Mouse (Mus musculus) megakaryocyte, embryonic 14.5 days (primary cell): ENCODE results near the gene Adam12. TPM values are rescaled to one million over a fixed set of nuclear protein-coding genes. Genes with fewer than 3 reads are reported as not detected.

Experiments
- H3K27me3 ChIP-seq: replicated peaks from 2 replicates; pipeline ENCODE3; 2012; ENCODE audit warnings: inconsistent platforms
- H3K36me3 ChIP-seq: replicated peaks from 2 replicates; pipeline ENCODE3; 2012; ENCODE audit warnings: low read length, inconsistent platforms, mixed read lengths
- H3K4me1 ChIP-seq: 2 replicates; pipeline ENCODE4 v1.6.1; 2012; ENCODE audit warnings: inconsistent platforms
- H3K4me3 ChIP-seq: replicated peaks from 2 replicates; pipeline ENCODE3; 2012; ENCODE audit warnings: moderate library complexity, mild to moderate bottlenecking, inconsistent platforms
- H3K9me3 ChIP-seq: 2 replicates; pipeline ENCODE4 v1.6.1; 2012; ENCODE audit warnings: inconsistent platforms
- FLI1 ChIP-seq: IDR thresholded peaks from 2 replicates; pipeline ENCODE4 v1.6.1; 2012; ENCODE audit warnings: low read length, inconsistent platforms, mixed read lengths
- GATA1 ChIP-seq: IDR thresholded peaks from 3 replicates; pipeline ENCODE4 v1.6.1; 2012; ENCODE audit warnings: mixed read lengths, low read length, inconsistent platforms, borderline replicate concordance
- polyA plus RNA-seq: library from polyadenylated mRNA; stranded (reverse); fragments of >175 nt; gene quantifications from 2 replicates; pipeline ENCODE4 v1.2.3, GENCODE M21; 2012; ENCODE audit warnings: low replicate concordance; ENCODE audit not compliant: insufficient read depth

The Adam12 gene
- polyA plus RNA-seq, 1 experiment, result not detected

GRCm38 (mm10) chr7:134185751-134186150 lies 46.2 kb downstream of the Adam12 start:
- no peaks in the 10 kb centered on the region for H3K36me3 ChIP-seq
- H3K4me3 ChIP-seq, result no peak overlapping the region
- H3K9me3 ChIP-seq, result peaks cover 27% of the 10 kb centered on the region
- H3K4me1 ChIP-seq, result no peaks in the 10 kb centered on the region
- no peak for TF ChIP-seq GATA1
- TF ChIP-seq FLI1, result no peak
- no peaks in the 10 kb centered on the region for H3K27me3 ChIP-seq

GRCm38 (mm10) chr7:134181717-134182116 lies 50.2 kb downstream of the Adam12 start:
- Histone ChIP-seq H3K27me3 (no peaks in the 10 kb centered on the region), H3K4me1 (no peaks in the 10 kb centered on the region), H3K4me3 (no peak overlapping the region), H3K9me3 (peaks cover 25% of the 10 kb centered on the region), H3K36me3 (no peaks in the 10 kb centered on the region)
- TF ChIP-seq FLI1, result no peak
- no peak for TF ChIP-seq GATA1

DNA sequence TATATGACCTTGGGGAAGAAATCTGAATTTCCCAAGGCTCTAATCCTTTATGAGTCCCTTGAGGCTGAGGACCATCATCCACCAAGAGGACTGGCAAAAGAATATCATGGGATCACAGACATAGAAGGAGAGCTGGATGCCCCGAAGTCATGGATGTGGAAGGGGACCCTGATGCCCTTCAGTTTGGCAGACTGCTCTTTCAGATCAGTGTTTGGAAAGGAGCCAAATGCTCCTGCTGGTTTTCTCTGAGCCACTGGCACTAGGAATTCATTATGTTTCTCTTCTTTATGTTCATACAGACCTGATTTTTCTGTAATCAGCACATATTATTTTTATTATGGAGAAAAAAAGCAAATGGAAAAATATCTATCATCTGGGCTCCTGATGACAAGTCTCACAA lies 50.9 kb downstream of the Adam12 start:
- no peaks in the 10 kb centered on the region for H3K4me1 ChIP-seq
- H3K9me3 ChIP-seq, result peaks cover 20% of the 10 kb centered on the region
- H3K27me3 ChIP-seq, result no peaks in the 10 kb centered on the region
- no peak for TF ChIP-seq GATA1
- no peak for TF ChIP-seq FLI1
- no peaks in the 10 kb centered on the region for H3K36me3 ChIP-seq
- H3K4me3 ChIP-seq, result no peak overlapping the region

GRCm38 (mm10) chr7:134177051-134177450 lies 54.9 kb downstream of the Adam12 start:
- Histone ChIP-seq H3K9me3 (no peaks in the 10 kb centered on the region; the same call in 1 of the 2 replicates), H3K36me3 (no peaks in the 10 kb centered on the region), H3K4me3 (no peak overlapping the region), H3K27me3 (no peaks in the 10 kb centered on the region), H3K4me1 (no peaks in the 10 kb centered on the region)
- TF ChIP-seq FLI1, result no peak
- TF ChIP-seq GATA1, result no peak

- H3K36me3 ChIP-seq, result no peaks in the 10 kb centered on the region
- no peaks in the 10 kb centered on the region for H3K27me3 ChIP-seq
- H3K4me3 ChIP-seq, result no peak overlapping the region
- TF ChIP-seq GATA1 (no peak), FLI1 (no peak)
- H3K4me1 ChIP-seq, result no peaks in the 10 kb centered on the region
- peaks cover 4% of the 10 kb centered on the region for H3K9me3 ChIP-seq
These were observed 56.7 kb downstream of the Adam12 start for GRCm38 (mm10) chr7:134175201-134175600.

GRCm38 (mm10) chr7:134173442-134174090 lies 58.4 kb downstream of the Adam12 start:
- TF ChIP-seq GATA1 (no peak), FLI1 (no peak)
- H3K9me3 ChIP-seq, result peaks cover 6% of the 10 kb centered on the region
- no peaks in the 10 kb centered on the region for H3K27me3 ChIP-seq
- no peak overlapping the region for H3K4me3 ChIP-seq
- H3K36me3 ChIP-seq, result no peaks in the 10 kb centered on the region
- H3K4me1 ChIP-seq, result no peaks in the 10 kb centered on the region

GRCm38 (mm10) chr7:134170180-134170910 lies 61.6 kb downstream of the Adam12 start:
- TF ChIP-seq GATA1, result no peak
- no peak for TF ChIP-seq FLI1
- no peaks in the 10 kb centered on the region for H3K36me3 ChIP-seq
- H3K4me1 ChIP-seq, result no peaks in the 10 kb centered on the region
- H3K9me3 ChIP-seq, result peaks cover 6% of the 10 kb centered on the region
- no peak overlapping the region for H3K4me3 ChIP-seq
- H3K27me3 ChIP-seq, result no peaks in the 10 kb centered on the region

GRCm38 (mm10) chr7:134169780-134170179 lies 62.2 kb downstream of the Adam12 start:
- Histone ChIP-seq H3K9me3 (peaks cover 6% of the 10 kb centered on the region; the same call in 1 of the 2 replicates), H3K36me3 (no peaks in the 10 kb centered on the region), H3K27me3 (no peaks in the 10 kb centered on the region), H3K4me3 (no peak overlapping the region), H3K4me1 (no peaks in the 10 kb centered on the region)
- TF ChIP-seq FLI1 (no peak), GATA1 (no peak)

GRCm38 (mm10) chr7:134167586-134167985 lies 64.4 kb downstream of the Adam12 start:
- H3K9me3 ChIP-seq, result peaks cover 6% of the 10 kb centered on the region; the same call in 1 of the 2 replicates
- TF ChIP-seq FLI1 (no peak), GATA1 (no peak)

DNA sequence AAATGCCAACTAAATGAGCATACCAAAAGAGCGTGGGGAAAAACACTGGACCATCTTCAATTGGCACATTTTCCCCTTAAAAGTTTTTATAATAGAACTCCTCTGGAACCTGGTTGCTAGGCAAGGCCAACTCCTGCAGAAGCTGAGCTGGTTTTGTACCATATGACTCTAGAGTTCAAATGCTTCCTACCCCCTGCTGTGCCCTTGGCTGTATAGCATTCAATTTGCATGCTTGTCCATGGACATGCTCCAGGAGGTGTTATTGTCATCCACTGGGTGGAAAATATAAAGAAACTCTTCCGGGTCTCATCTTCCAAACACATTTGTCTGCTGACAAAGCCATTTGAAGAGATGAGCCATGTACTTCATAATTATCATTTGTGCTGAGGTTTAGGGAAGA lies 68.2 kb downstream of the Adam12 start:
- Histone ChIP-seq H3K4me3 (no peak overlapping the region), H3K36me3 (no peaks in the 10 kb centered on the region), H3K27me3 (no peaks in the 10 kb centered on the region), H3K9me3 (no peaks in the 10 kb centered on the region), H3K4me1 (no peaks in the 10 kb centered on the region)
- TF ChIP-seq GATA1 (no peak), FLI1 (no peak)

More at GRCm38 (mm10) chr7:134167586-134167985, 64.4 kb downstream of the Adam12 start:
- Histone ChIP-seq H3K4me1 (no peaks in the 10 kb centered on the region), H3K27me3 (no peaks in the 10 kb centered on the region), H3K36me3 (no peaks in the 10 kb centered on the region), H3K4me3 (no peak overlapping the region)
